Mouse (Mus musculus): ENCODE results near the gene Rpl22. TPM values are rescaled to one million over a fixed set of nuclear protein-coding genes. Genes with fewer than 3 reads are reported as not detected.

Rpl22 gene
- polyA plus RNA-seq, 1 experiment from 2014 or later, result 330 TPM

GRCm38 (mm10) chr4:152350722-152351421 lies 25.3 kb downstream of the Rpl22 start:
- no peak overlapping the region for H3K4me3 ChIP-seq (ENCODE audit: low read depth, low read length)
- H3K9ac ChIP-seq (ENCODE audit: low read depth, low read length), result no peak overlapping the region
- WGBS, result 41% methylated on average over 8 of the region's 8 CpGs
- peaks cover 11% of the 10 kb centered on the region for H3K27me3 ChIP-seq (ENCODE audit: control insufficient read depth, insufficient read depth, low read length)
- no peak for ATAC-seq (ENCODE audit: low FRiP score)
- H3K4me2 ChIP-seq (replicated peaks; ENCODE audit: low read depth, low read length), result no peak overlapping the region
- no peaks in the 10 kb centered on the region for H3K36me3 ChIP-seq (ENCODE audit: control insufficient read depth, insufficient read depth, low read length)
- DNase-seq (ENCODE audit: low spot score), result no peak
- no peaks in the 10 kb centered on the region for H3K9me3 ChIP-seq (ENCODE audit: control insufficient read depth, low read length)
- no peaks in the 10 kb centered on the region for H3K4me1 ChIP-seq (replicated peaks; ENCODE audit: control insufficient read depth, insufficient read depth, low read length)
- H3K27ac ChIP-seq (ENCODE audit: low read depth, low read length), result no peak overlapping the region

- no peaks in the 10 kb centered on the region for H3K9me3 ChIP-seq (ENCODE audit: control insufficient read depth, low read length)
- H3K27ac ChIP-seq (ENCODE audit: low read depth, low read length), result no peak overlapping the region
- WGBS, result 13% methylated on average over 14 of the region's 14 CpGs
- ATAC-seq (ENCODE audit: low FRiP score) (no peak), DNase-seq (ENCODE audit: low spot score) (peak; percentile 42)
- no peak overlapping the region for H3K4me3 ChIP-seq (ENCODE audit: low read depth, low read length)
- no peaks in the 10 kb centered on the region for H3K4me1 ChIP-seq (replicated peaks; ENCODE audit: control insufficient read depth, insufficient read depth, low read length)
- H3K36me3 ChIP-seq (ENCODE audit: control insufficient read depth, insufficient read depth, low read length), result no peaks in the 10 kb centered on the region
- no peak overlapping the region for H3K4me2 ChIP-seq (replicated peaks; ENCODE audit: low read depth, low read length)
- H3K9ac ChIP-seq (ENCODE audit: low read depth, low read length), result no peak overlapping the region
- peaks cover 11% of the 10 kb centered on the region for H3K27me3 ChIP-seq (ENCODE audit: control insufficient read depth, insufficient read depth, low read length)
Observed at GRCm38 (mm10) chr4:152351422-152352305, 26.1 kb downstream of the Rpl22 start.

GRCm38 (mm10) chr4:152353886-152354637 lies 28.5 kb downstream of the Rpl22 start:
- Histone ChIP-seq H3K27me3 (ENCODE audit: control insufficient read depth, insufficient read depth, low read length) (peaks cover 13% of the 10 kb centered on the region), H3K4me2 (replicated peaks; ENCODE audit: low read depth, low read length) (no peak overlapping the region), H3K36me3 (ENCODE audit: control insufficient read depth, insufficient read depth, low read length) (no peaks in the 10 kb centered on the region), H3K4me1 (replicated peaks; ENCODE audit: control insufficient read depth, insufficient read depth, low read length) (no peaks in the 10 kb centered on the region), H3K9ac (ENCODE audit: low read depth, low read length) (no peak overlapping the region), H3K9me3 (ENCODE audit: control insufficient read depth, low read length) (no peaks in the 10 kb centered on the region), H3K27ac (ENCODE audit: low read depth, low read length) (no peak overlapping the region), H3K4me3 (ENCODE audit: low read depth, low read length) (no peak overlapping the region)
- ATAC-seq (ENCODE audit: low FRiP score), result no peak
- WGBS, result 81% methylated on average over 14 of the region's 14 CpGs
- no peak for DNase-seq (ENCODE audit: low spot score)

- Histone ChIP-seq H3K27me3 (ENCODE audit: control insufficient read depth, insufficient read depth, low read length) (peaks cover 12% of the 10 kb centered on the region), H3K4me2 (replicated peaks; ENCODE audit: low read depth, low read length) (no peak overlapping the region), H3K9me3 (ENCODE audit: control insufficient read depth, low read length) (no peaks in the 10 kb centered on the region), H3K36me3 (ENCODE audit: control insufficient read depth, insufficient read depth, low read length) (no peaks in the 10 kb centered on the region), H3K4me1 (replicated peaks; ENCODE audit: control insufficient read depth, insufficient read depth, low read length) (0 out of 2 replicates have a peak, but pooled peaks cover 2% of the 10 kb centered on the region), H3K4me3 (ENCODE audit: low read depth, low read length) (no peak overlapping the region), H3K9ac (ENCODE audit: low read depth, low read length) (no peak overlapping the region), H3K27ac (ENCODE audit: low read depth, low read length) (no peak overlapping the region)
- DNase-seq (ENCODE audit: low spot score) (no peak), ATAC-seq (ENCODE audit: low FRiP score) (no peak)
- 79% methylated on average over 7 of the region's 7 CpGs for WGBS
Observed at GRCm38 (mm10) chr4:152355672-152356071, 30.1 kb downstream of the Rpl22 start.

- no peak for ATAC-seq (ENCODE audit: low FRiP score)
- H3K9me3 ChIP-seq (ENCODE audit: control insufficient read depth, low read length), result no peaks in the 10 kb centered on the region
- WGBS, result 10% methylated on average over 11 of the region's 11 CpGs
Observed at GRCm38 (mm10) chr4:152359700-152360099, 34.2 kb downstream of the Rpl22 start.

GRCm38 (mm10) chr4:152360855-152361254 lies 35.3 kb downstream of the Rpl22 start:
- no peaks in the 10 kb centered on the region for H3K36me3 ChIP-seq (ENCODE audit: control insufficient read depth, insufficient read depth, low read length)
- peak overlapping the region; percentile 27 for H3K4me2 ChIP-seq (replicated peaks; ENCODE audit: low read depth, low read length)
- no peak overlapping the region for H3K9ac ChIP-seq (ENCODE audit: low read depth, low read length)
- 0 out of 2 replicates have a peak overlapping the region, but pooled peaks have one; percentile 7 for H3K4me3 ChIP-seq (ENCODE audit: low read depth, low read length)
- peaks cover 5% of the 10 kb centered on the region; the same call in 1 of the 2 replicates for H3K4me1 ChIP-seq (replicated peaks; ENCODE audit: control insufficient read depth, insufficient read depth, low read length)
- no peak overlapping the region for H3K27ac ChIP-seq (ENCODE audit: low read depth, low read length)
- H3K27me3 ChIP-seq (ENCODE audit: control insufficient read depth, insufficient read depth, low read length), result peaks cover 8% of the 10 kb centered on the region; the same call in 1 of the 2 replicates
- under 1% methylated on average over 24 of the region's 24 CpGs for WGBS
- no peaks in the 10 kb centered on the region for H3K9me3 ChIP-seq (ENCODE audit: control insufficient read depth, low read length)
- DNase-seq (ENCODE audit: low spot score) (peak; percentile 77), ATAC-seq (ENCODE audit: low FRiP score) (peak; percentile 77)

More at GRCm38 (mm10) chr4:152359700-152360099, 34.2 kb downstream of the Rpl22 start:
- Histone ChIP-seq H3K4me1 (replicated peaks; ENCODE audit: control insufficient read depth, insufficient read depth, low read length) (peaks cover 5% of the 10 kb centered on the region; the same call in 1 of the 2 replicates), H3K4me3 (ENCODE audit: low read depth, low read length) (no peak overlapping the region), H3K4me2 (replicated peaks; ENCODE audit: low read depth, low read length) (no peak overlapping the region), H3K27ac (ENCODE audit: low read depth, low read length) (no peak overlapping the region), H3K27me3 (ENCODE audit: control insufficient read depth, insufficient read depth, low read length) (peaks cover 8% of the 10 kb centered on the region; the same call in 1 of the 2 replicates), H3K36me3 (ENCODE audit: control insufficient read depth, insufficient read depth, low read length) (no peaks in the 10 kb centered on the region), H3K9ac (ENCODE audit: low read depth, low read length) (no peak overlapping the region)
- no peak for DNase-seq (ENCODE audit: low spot score)

- no peak overlapping the region for H3K9ac ChIP-seq (ENCODE audit: low read depth, low read length)
- H3K4me1 ChIP-seq (replicated peaks; ENCODE audit: control insufficient read depth, insufficient read depth, low read length), result peaks cover 5% of the 10 kb centered on the region; the same call in 1 of the 2 replicates
- DNase-seq (ENCODE audit: low spot score) (no peak), ATAC-seq (ENCODE audit: low FRiP score) (no peak)
- no peak overlapping the region for H3K27ac ChIP-seq (ENCODE audit: low read depth, low read length)
- no peaks in the 10 kb centered on the region for H3K9me3 ChIP-seq (ENCODE audit: control insufficient read depth, low read length)
- no peaks in the 10 kb centered on the region for H3K36me3 ChIP-seq (ENCODE audit: control insufficient read depth, insufficient read depth, low read length)
- WGBS, result 71% methylated on average over 9 of the region's 9 CpGs
- H3K4me2 ChIP-seq (replicated peaks; ENCODE audit: low read depth, low read length), result no peak overlapping the region
- no peak overlapping the region for H3K4me3 ChIP-seq (ENCODE audit: low read depth, low read length)
- peaks cover 8% of the 10 kb centered on the region; the same call in 1 of the 2 replicates for H3K27me3 ChIP-seq (ENCODE audit: control insufficient read depth, insufficient read depth, low read length)
Observed at GRCm38 (mm10) chr4:152362180-152362579, 36.6 kb downstream of the Rpl22 start.

GRCm38 (mm10) chr4:152365228-152365627 lies 39.7 kb downstream of the Rpl22 start:
- H3K4me2 ChIP-seq (replicated peaks; ENCODE audit: low read depth, low read length), result no peak overlapping the region
- peaks cover 5% of the 10 kb centered on the region; the same call in 1 of the 2 replicates for H3K4me1 ChIP-seq (replicated peaks; ENCODE audit: control insufficient read depth, insufficient read depth, low read length)
- no peak overlapping the region for H3K9ac ChIP-seq (ENCODE audit: low read depth, low read length)
- H3K9me3 ChIP-seq (ENCODE audit: control insufficient read depth, low read length), result no peaks in the 10 kb centered on the region
- ATAC-seq (ENCODE audit: low FRiP score), result no peak
- peak; percentile 28 for DNase-seq (ENCODE audit: low spot score)
- no peak overlapping the region for H3K27ac ChIP-seq (ENCODE audit: low read depth, low read length)
- WGBS, result 50% methylated on average over 7 of the region's 7 CpGs
- no peaks in the 10 kb centered on the region for H3K36me3 ChIP-seq (ENCODE audit: control insufficient read depth, insufficient read depth, low read length)
- peaks cover 6% of the 10 kb centered on the region; the same call in 1 of the 2 replicates for H3K27me3 ChIP-seq (ENCODE audit: control insufficient read depth, insufficient read depth, low read length)
- no peak overlapping the region for H3K4me3 ChIP-seq (ENCODE audit: low read depth, low read length)

All from hindbrain, embryonic 11.5 days (tissue).